Mouse (Mus musculus) kidney, postnatal 10 days (tissue): ENCODE results near the gene Mxi1.
"Not testable (repeated sequence)": the region's sequence is repeated elsewhere in the genome, so short reads cannot be mapped to it uniquely, and the experiment has no call there.

ENCODE experiments used
- DNase-seq: peaks from one replicate; pipeline ENCODE4 v3.0.0; 2021; ENCODE audit warnings: mixed read lengths

The Mxi1 gene

GRCm38 (mm10) chr19:53369469-53370043, 59.2 kb downstream of the Mxi1 start:
- peak; percentile 93 for DNase-seq

DNA sequence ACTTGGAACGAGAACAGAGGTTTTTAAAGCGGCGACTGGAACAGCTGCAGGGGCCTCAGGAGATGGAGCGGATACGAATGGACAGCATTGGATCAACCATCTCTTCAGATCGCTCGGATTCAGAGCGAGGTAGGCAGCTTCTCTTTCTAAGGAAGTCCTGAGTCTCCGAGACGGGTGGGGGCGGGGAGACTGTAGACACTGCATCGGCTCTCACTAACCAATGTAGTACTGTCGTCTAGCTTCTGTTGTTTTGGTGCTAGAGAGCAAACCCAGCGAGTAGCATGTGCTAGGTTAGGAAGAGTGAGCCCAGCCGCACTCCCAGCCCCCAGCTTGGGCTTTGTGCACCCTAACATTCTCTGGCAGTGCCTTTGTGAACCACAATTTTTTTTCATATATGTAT, 59.9 kb downstream of the Mxi1 start:
- DNase-seq, result peak; percentile 34

GRCm38 (mm10) chr19:53371666-53372065, 61.3 kb downstream of the Mxi1 start, which contains the start of gene Gm10197:
Gm10197 (minus strand) TSS chr19:53371766.
- DNase-seq, result peak; percentile 8

- DNase-seq, result no peak
Observed at GRCm38 (mm10) chr19:53373570-53373969, 63.3 kb downstream of the Mxi1 start.

GRCm38 (mm10) chr19:53375299-53375698, 65.0 kb downstream of the Mxi1 start:
- no peak for DNase-seq

DNA sequence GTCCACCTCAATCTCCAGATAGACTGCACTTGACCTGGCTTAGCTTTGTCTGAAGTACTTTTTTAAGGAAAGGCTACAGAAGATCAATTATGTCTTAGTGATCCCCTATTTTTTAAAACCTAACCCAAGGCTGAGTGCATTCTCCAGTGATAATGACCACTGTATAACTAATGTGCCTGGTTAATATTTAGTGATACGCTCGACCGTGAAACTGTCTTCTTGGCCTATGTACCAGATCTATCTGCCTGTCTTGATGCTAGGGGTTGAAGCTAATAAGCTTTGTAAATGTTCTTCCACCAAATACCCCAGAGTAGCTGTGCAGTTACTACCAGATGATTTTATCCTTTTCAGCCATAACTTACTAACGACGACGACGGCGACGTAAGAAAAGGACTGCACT, 65.5 kb downstream of the Mxi1 start:
- no peak for DNase-seq

DNA sequence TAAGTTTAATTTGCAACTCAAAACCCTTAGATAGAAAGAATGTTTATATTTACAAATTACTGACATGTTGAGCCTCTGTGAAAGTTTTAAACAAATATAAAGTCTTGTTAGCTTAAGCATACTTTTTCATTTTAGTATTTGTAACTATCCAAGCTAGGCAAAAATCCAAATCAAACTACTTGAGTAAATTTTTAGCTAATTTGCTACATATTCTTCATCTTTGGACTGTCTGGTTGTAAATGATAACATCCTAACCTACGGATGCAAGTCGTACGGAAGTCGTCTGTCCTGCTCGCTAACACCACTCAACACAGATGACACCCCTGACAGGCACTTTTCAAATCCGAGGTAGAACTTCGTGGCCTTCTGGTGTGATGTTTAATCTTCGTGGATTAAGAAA, 67.3 kb downstream of the Mxi1 start:
- DNase-seq, result no peak

DNA sequence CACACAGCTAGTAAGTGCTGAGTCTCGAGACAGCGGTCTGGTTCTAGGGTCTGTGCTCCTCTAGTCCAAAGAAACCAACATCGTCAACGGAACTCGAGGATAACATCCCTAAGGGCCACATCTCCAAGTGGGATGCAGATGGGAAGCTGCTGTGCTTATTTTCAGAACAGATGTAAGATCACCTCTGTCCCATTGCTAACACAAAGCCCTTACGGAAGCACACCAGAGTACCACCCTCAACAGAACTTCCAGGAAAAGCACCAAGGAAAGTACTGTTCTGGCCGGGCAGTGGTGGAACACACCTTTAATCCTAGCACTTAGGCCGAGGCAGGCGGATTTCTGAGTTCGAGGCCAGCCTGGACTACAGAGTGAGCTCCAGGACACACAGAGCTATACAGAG, 68.1 kb downstream of the Mxi1 start:
- no peak for DNase-seq

DNA sequence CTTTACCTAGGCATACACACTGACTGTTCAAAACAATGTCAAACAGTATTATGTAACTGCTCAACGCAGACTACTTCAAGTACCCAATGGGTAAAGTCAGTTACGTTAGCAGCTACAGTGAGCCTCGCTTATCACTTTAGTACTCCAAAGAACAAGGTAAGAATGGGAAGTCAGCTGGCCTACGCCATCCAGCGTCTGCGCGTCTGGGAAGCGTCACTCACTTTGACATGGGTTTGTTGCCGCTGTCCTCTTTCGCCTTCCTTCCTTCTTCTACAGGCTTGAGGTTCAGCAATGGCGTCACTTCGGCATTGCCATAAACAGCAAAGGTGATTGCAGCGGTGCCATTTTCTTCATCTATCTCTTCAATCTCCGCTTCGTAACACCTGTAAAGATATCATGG, 73.0 kb downstream of the Mxi1 start:
- no peak for DNase-seq

DNA sequence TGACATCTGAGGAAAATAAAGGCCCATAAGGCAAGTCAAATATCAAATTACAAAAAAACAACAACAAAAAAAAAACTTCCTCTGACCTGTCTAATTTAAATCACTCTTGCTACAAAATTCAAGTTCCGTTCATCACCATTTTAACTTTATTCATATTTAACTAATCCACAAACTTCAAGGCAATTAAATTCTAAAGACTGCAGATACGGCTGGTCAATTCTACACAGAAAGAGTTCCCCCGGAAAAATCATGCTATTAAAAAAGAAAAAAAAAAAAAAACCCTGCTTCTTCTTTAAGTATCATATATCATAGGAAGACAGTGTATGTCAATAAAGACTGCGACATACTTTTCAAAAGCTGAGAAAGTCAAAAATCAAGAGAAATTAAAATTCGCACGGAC, 79.1 kb downstream of the Mxi1 start:
- DNase-seq, result no peak

GRCm38 (mm10) chr19:53389851-53390431, 79.6 kb downstream of the Mxi1 start:
- DNase-seq, result no peak

DNA sequence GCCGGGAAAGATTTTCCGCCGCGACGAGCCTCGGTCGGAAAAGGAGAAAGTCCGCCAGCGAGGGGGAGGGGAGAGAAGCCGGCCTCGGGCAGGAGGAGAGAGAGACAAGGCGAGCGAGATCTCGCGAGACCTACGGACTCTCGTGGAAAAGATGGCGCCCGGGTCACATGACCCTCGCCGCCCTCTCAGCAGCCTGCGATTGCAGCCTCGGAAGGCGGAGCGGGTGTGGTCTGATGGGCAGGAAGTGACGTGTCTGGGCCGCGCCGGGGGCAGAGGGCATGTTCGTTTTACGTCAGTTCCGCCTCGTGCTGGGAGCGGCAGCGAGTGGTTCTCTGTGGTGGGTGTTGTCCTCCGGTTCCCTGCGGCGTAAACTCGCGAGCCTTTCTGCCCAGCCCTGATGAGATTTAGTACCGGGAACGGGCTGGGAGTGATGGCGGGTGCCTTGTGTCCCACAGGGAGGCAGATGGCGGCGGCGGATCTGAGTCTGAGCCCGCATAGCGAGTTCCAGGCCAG, 80.2 kb downstream of the Mxi1 start, which contains the start of gene Smndc1:
Gene Smndc1, minus strand, starts transcription at position 84 of the 513 bp plus-strand sequence.
- peak; percentile 100 for DNase-seq

GRCm38 (mm10) chr19:53391386-53391785, 81.1 kb downstream of the Mxi1 start:
- DNase-seq, result no peak

- no peak for DNase-seq
Observed at GRCm38 (mm10) chr19:53391787-53392186, 81.5 kb downstream of the Mxi1 start.

- no peak for DNase-seq
Observed at GRCm38 (mm10) chr19:53392781-53393343, 82.5 kb downstream of the Mxi1 start.

- DNase-seq, result no peak
Observed at GRCm38 (mm10) chr19:53393646-53394045, 83.3 kb downstream of the Mxi1 start.

DNA sequence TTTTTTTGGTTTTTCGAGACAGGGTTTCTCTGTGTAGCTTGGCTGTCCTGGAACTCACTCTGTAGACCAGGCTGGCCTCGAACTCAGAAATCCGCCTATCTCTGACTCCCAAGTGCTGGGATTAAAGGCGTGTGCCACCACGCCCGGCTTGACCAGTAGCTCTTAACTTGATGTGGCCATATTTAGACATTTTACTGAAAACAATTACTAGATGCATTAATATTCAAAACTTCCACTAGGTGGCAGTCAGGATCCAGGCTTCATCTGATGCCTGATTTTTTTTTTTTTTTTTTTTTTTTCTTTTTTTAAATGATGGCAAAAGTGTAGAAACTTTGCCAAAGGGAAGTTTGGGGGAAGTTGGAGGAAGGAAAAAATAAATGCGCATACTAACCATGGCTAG, 84.2 kb downstream of the Mxi1 start:
- peak; percentile 46 for DNase-seq

GRCm38 (mm10) chr19:53394956-53395355, 84.6 kb downstream of the Mxi1 start:
- DNase-seq, result not testable (repeated sequence)

GRCm38 (mm10) chr19:53395805-53396204, 85.5 kb downstream of the Mxi1 start:
- DNase-seq, result not testable (repeated sequence)

- no peak for DNase-seq
Observed at GRCm38 (mm10) chr19:53397451-53398233, 87.3 kb downstream of the Mxi1 start.

DNA sequence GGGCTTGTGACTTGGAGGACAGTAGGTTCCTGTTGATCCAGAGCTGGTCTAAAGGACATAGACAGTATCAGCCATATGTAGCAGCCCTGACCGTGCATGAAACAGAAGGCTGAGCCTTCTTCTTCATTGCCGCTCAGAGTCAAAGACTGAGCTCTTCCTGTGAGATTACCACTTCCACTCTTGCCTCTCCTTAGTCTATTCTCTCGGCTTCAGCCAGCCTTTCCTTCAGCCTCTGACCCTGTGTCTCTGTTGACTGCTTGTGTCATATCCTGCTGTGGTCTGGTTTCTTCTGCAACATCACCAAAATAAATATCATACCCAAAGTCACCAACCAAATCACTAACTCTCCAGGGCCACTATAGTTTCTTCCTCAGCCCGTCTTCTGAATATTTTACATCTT, 88.9 kb downstream of the Mxi1 start:
- DNase-seq, result no peak

DNA sequence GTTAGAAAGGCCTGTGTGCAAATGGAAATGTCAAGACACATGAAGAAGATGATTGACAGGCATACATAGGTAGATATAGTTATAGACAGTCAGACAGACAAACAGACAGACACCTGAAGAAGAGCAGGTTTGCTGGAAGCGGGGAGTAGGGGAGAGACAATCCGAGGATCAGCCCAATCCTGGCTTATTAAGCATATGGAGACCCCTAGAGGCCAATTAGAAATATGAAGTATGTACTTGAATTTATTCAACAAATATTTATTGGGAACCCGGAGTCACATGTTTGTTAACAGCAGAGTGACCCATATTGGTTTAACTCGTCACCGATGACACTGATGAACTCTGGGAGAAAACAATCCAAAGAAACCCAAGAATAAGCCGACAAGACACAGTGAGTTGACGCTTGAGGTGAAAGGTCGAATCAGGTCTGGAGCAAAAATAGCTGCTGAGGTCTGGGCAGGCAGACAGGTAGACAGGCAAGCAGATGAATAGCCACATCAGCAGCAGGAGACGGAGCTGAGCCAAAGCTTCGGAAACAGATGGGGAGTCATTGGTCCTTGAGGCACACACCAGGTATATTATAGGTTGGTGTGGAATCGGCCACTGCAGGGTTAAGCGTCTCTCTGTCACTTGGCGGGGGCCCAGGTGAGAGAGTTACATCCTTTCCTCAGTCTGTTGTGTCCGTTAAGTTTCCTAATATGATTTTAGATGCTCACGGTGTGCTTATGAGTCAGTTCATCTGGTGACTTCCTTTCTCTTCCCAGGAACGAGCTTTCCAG, 90.2 kb downstream of the Mxi1 start:
- no peak for DNase-seq
